Mouse (Mus musculus): ENCODE measurements around the gene Ercc6. TPM values are rescaled to one million over a fixed set of nuclear protein-coding genes. Genes with fewer than 3 reads are reported as not detected.

The Ercc6 gene
- polyA plus RNA-seq (2017; shearing (Covaris generic)), result 39.5 TPM

DNA sequence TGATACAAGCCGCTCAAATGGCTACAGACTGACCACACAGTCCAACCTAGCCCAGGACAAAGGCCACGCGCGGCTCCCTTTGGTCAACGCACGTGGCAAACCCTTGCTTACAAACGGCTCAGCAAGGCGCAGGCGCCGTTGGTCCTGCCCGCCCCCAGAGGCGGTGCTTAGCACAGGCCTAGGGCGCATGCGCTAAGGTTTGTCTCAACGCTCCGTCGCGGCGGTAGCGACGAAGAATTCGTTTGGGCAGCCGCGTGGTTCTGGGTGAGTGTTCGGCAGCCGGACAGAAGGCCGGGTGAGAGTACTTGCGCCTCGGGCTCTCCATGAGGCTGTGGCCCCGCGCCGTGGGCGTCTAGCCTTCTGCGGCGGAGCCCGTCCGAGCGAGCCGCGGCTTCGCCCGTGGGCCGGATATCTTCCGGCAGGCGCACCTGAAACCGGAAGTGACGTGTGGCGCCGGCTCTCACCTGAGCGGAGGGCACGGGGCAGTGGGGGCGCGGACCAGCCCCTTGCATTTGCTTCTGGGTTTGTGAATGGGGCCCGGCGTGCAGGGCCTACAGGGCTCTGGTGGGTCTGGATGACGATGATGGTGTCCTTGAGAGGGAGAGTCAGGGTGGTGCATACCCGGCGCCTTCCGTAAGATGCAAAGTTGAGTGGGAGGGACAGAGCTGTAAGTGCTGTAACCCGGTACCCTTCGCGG lies at the start of gene Ercc6:
Gene Ercc6, plus strand, starts transcription at position 186 of the 697 bp plus-strand sequence.

DNA sequence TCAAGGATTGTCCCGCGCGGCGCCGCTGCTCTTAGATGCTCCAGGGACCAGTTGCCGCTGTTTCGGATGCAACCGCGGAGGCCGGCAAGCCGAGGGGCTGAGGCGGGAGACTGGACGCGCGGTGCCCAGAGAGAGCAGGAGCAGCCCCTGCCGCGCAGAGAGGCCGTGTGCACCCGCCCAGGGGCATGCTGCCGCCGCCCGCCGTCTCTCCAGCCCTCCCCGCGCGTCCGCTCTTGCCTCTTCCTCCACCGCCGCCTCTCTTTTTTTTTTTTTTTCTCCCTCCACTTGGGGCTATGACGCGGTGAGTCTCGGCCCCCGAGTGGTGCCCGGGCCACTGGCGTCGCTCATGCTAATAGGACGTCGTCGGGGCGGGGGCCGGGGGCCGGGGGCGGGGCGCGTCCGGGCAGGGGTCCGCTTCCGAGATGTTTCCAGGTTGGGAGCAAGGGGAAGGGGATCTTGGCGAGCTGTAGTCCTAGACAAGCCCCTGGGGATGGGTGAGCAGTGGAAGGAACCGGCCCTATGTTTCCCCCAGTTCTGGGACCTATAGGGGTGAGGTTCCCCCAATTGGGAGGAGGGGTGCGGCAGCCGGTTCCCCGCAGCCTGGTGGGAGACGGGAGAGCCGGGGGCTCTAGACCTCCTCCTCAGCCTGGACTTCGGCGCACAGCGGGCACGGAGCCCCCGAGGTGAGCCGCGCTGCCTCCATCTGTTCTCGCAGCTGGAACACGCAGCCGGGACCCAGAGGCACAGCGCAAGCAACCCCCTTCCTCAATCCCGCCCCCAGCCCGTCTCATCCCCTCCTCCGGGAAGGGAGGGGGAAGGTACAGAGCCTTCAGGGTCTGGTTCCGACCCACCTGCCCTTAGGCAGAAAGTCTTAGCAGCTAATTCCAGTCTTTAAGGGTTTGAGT lies 48.5 kb upstream of the Ercc6 start, which contains the start of gene Slc18a3:
Gene Slc18a3, minus strand, starts transcription at position 250 of the 905 bp plus-strand sequence.

DNA sequence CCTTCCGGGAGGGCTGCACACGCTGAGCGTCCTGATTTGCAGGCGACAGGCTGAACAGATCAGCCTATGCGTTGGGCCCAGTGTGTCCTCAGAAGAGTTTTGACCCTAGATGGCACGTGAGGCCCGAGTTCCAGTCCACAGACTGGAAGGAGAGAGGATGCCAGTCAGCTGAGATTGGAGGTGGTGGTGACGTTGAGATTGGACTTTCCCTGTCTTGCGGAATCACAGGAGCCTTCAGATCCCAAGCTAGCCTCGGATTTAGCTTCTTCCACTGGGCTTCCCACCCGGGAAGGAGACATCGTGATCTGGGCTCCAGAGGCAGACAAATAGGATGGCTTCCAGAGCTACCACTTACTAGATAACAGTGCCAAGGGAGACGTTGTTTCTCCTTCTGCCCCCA lies 47.4 kb upstream of the Ercc6 start, which contains the start of gene Chat:
Gene Chat, minus strand, starts transcription at position 101 of the 400 bp plus-strand sequence.

DNA sequence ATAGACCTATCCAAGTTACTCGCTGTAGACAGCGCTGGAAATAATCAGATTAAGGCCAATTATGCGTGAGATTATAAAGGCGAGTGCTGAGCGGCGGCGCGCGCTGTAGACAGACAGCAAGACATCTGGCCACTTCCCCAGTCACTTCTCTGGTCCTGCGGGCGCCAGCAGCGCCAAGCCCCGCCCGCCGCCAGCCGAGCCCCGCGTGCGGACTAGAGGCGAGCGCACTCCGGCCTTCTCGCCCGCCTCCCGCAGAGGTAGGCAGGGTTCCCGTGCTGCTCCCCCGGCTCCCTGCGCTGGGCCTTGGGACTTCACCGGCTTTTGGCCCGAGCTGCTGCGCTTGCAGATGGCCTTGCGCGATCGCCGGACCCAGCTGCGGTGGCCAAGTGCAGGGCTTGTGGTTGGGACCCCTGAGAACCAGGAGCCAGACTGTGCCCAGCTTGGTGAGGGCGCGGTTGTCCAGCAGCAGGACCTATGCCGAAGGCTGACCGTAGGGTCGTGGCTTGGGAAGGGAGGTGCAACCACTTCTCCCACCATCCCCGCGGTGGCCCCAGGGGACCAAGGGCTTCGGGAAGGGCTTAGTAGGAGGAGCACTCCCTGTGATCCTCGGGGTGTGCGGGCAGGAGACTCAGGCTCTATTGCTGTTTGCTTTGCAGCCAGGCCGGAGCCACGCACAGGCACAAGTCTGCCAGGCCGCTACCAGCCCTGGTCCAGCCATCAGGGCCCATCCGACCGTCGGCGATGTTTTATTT lies 86.1 kb downstream of the Ercc6 start, which contains the start of gene Prrxl1:
Gene Prrxl1, plus strand, starts transcription at position 118 of the 752 bp plus-strand sequence.

Other genes starting within 250 kb of the Ercc6 start
- gene Ogdhl, start 191.5 kb upstream of the Ercc6 start, polyA plus RNA-seq (2017; shearing (Covaris generic)), result 0.09 TPM
- not detected for gene 1700024G13Rik, start 125.1 kb upstream of the Ercc6 start, polyA plus RNA-seq (2017; shearing (Covaris generic))
- not detected for gene Slc18a3, start 48.7 kb upstream of the Ercc6 start, polyA plus RNA-seq (2017; shearing (Covaris generic))
- gene Chat, start 47.5 kb upstream of the Ercc6 start, polyA plus RNA-seq (2017; shearing (Covaris generic)), result not detected
- not detected for gene Prrxl1, start 85.9 kb downstream of the Ercc6 start, polyA plus RNA-seq (2017; shearing (Covaris generic))
- gene 3425401B19Rik, start 171.8 kb downstream of the Ercc6 start, polyA plus RNA-seq (2017; shearing (Covaris generic)), result not detected

Measured in inflammation-experienced regulatory T-cells, adult 16 weeks (primary cell).